Mouse (Mus musculus): Measurements from ENCODE around the gene Lyl1.

DNA sequence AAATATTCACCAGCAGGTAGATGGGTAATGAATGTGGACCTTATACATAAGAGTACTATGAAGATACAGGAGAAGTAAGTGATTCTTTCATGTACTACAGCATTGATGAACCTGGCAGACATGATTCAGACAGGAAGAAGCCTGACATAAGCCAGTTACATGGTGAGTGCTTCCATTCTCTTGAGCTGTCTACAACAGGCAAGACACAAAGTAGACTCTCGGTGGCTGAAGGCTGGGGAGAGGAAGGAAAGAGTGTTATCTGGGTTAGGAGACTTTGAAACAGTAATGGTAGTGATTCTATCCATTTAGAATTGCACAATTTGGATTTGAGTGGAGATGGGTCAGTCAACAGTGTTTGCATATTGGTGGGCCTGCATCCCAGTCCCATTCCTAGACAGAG is 42.3 kb upstream of the Lyl1 start:
- TF ChIP-seq POLR2A (IDR thresholded peaks at IDR 0.05; ENCODE audit: insufficient read length, low read depth) (no peak), E2F4 (IDR thresholded peaks at IDR 0.05; ENCODE audit: insufficient read depth) (no peak), TCF12 (IDR thresholded peaks at IDR 0.05; ENCODE audit: insufficient read depth, poor library complexity, severe bottlenecking) (no peak), SRF (IDR thresholded peaks at IDR 0.05; ENCODE audit: control insufficient read depth, insufficient read length, low read depth) (no peak), MAX (IDR thresholded peaks at IDR 0.05; ENCODE audit: low read depth) (no peak), USF1 (IDR thresholded peaks at IDR 0.05; ENCODE audit: low read depth) (no peak)

Data from myocyte (in vitro differentiated cells).